Comparison of ENCODE assay signal across 8 mouse cellular contexts in the genomic region with DNA sequence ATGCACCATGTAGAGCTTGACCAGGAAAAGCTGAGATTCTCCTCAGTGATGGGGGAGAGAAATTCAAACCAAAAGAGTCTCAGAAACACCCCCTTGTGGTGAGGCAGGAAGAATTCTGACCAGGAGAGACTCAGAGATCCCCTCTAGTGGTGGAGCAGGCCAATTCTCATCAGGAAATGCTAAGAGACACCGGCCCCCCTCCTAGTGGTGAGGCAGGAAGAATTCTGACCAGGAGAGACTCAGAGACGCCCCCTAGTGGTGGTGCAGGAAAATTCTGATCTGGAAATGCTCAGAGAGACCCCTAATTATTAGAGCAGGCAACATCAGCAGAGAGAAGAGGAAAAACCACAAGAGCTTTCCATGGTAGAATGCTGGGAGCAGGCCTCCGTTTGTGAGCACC.
DNase-seq lines count a peak whose midpoint lies in the region; ATAC-seq and TF ChIP-seq lines count a peak whose summit lies in the region.
"Had no signal": no experiment of that assay in that cellular context is flagged by ENCODE, and none has a peak within 500 bp of the region (broad histone marks: within the 10 kb centered on the region; RNA-seq: fewer than 3 reads in every experiment).

No protein-coding gene starts in this region.

- H3K27ac ChIP-seq in limb, embryonic 14.5 days (replicated peaks; ENCODE audit: low read depth, low read length) = no peak overlapping the region
- no peak overlapping the region for H3K27ac ChIP-seq in limb, embryonic 10.5 days
- no peak overlapping the region for H3K27ac ChIP-seq in hindbrain, embryonic 13.5 days

- H3K4me1 ChIP-seq in limb, embryonic 14.5 days (ENCODE audit: control insufficient read depth, insufficient read depth, low read length) = no peaks in the 10 kb centered on the region
- H3K4me1 ChIP-seq in limb, embryonic 10.5 days = peaks cover 5% of the 10 kb centered on the region
- H3K4me1 ChIP-seq in hindbrain, embryonic 13.5 days (replicated peaks) = no peaks in the 10 kb centered on the region
- H3K4me1 ChIP-seq: megakaryocyte, embryonic 14.5 days had no signal

- TF ChIP-seq POLR2A in limb, embryonic 14.5 days (IDR thresholded peaks at IDR 0.05; ENCODE audit: borderline replicate concordance, extremely low read depth, insufficient read depth, insufficient read length) = no peak

- H3K36me3 ChIP-seq in limb, embryonic 14.5 days (ENCODE audit: control insufficient read depth, insufficient read depth, low read length) = no peaks in the 10 kb centered on the region
- no peaks in the 10 kb centered on the region for H3K36me3 ChIP-seq in limb, embryonic 10.5 days
- no peaks in the 10 kb centered on the region for H3K36me3 ChIP-seq in hindbrain, embryonic 13.5 days

- DNase-seq in limb, embryonic 14.5 days (ENCODE audit: low spot score) = peak; percentile 37
- no peak for DNase-seq in limb, embryonic 10.5 days (ENCODE audit: low spot score)
- peak; percentile 18 for DNase-seq in adrenal gland, adult 2 months
- peak; percentile 12 for DNase-seq in gastrocnemius, postnatal 25 days
- peak; percentile 55 for DNase-seq in lung, postnatal 10 days
- DNase-seq in heart, adult 8-10 months (ENCODE audit: low spot score) = no peak

- no peak overlapping the region for H3K9ac ChIP-seq in limb, embryonic 14.5 days (ENCODE audit: low read depth, low read length, severe bottlenecking)
- no peak overlapping the region for H3K9ac ChIP-seq in hindbrain, embryonic 13.5 days

- no peak overlapping the region for H3K4me2 ChIP-seq in limb, embryonic 14.5 days (replicated peaks; ENCODE audit: low read depth, low read length, severe bottlenecking)
- no peak overlapping the region for H3K4me2 ChIP-seq in hindbrain, embryonic 13.5 days

- 65% methylated on average over 3 of the region's 3 CpGs for WGBS in limb, embryonic 14.5 days
- 68% methylated on average over 3 of the region's 3 CpGs for whole genome bisulfite sequencing in limb, embryonic 10.5 days
- WGBS in hindbrain, embryonic 13.5 days = 54% methylated on average over 3 of the region's 3 CpGs

- ATAC-seq in limb, embryonic 14.5 days (ENCODE audit: low FRiP score, low read depth) = no peak
- no peak for ATAC-seq in hindbrain, embryonic 13.5 days (ENCODE audit: low FRiP score)

- no peaks in the 10 kb centered on the region for H3K9me3 ChIP-seq in limb, embryonic 14.5 days (ENCODE audit: control insufficient read depth, low read length)
- H3K9me3 ChIP-seq in limb, embryonic 10.5 days (replicated peaks) = no peaks in the 10 kb centered on the region
- H3K9me3 ChIP-seq in hindbrain, embryonic 13.5 days = no peaks in the 10 kb centered on the region

- no peaks in the 10 kb centered on the region for H3K27me3 ChIP-seq in limb, embryonic 14.5 days (ENCODE audit: control insufficient read depth, insufficient read depth, low read length)
- no peaks in the 10 kb centered on the region for H3K27me3 ChIP-seq in limb, embryonic 10.5 days (ENCODE audit: low read depth, poor library complexity, severe bottlenecking)
- no peaks in the 10 kb centered on the region for H3K27me3 ChIP-seq in hindbrain, embryonic 13.5 days
- H3K27me3 ChIP-seq: megakaryocyte, embryonic 14.5 days had no signal

- H3K4me3 ChIP-seq in limb, embryonic 14.5 days (replicated peaks; ENCODE audit: low read length) = no peak overlapping the region
- H3K4me3 ChIP-seq in limb, embryonic 10.5 days = no peak overlapping the region
- no peak overlapping the region for H3K4me3 ChIP-seq in hindbrain, embryonic 13.5 days
- H3K4me3 ChIP-seq: megakaryocyte, embryonic 14.5 days had no signal

Comparison
In these comparisons a context has a peak if more than half of its experiments do, and no peak if none do; other contexts are left out.
1. DNase-seq: peak in limb, embryonic 14.5 days (single experiment), adrenal gland, adult 2 months (single experiment), gastrocnemius, postnatal 25 days (single experiment) and lung, postnatal 10 days (single experiment); none in limb, embryonic 10.5 days (single experiment) and heart, adult 8-10 months (single experiment).